Mouse (Mus musculus): ENCODE measurements at regions not wholly inside any gene's neighbourhood (a gene's known extent, or its start where the extent isn't known, plus 50 kb on each side); places are given as distances from the start of the nearest gene placed in this dataset.

DNA sequence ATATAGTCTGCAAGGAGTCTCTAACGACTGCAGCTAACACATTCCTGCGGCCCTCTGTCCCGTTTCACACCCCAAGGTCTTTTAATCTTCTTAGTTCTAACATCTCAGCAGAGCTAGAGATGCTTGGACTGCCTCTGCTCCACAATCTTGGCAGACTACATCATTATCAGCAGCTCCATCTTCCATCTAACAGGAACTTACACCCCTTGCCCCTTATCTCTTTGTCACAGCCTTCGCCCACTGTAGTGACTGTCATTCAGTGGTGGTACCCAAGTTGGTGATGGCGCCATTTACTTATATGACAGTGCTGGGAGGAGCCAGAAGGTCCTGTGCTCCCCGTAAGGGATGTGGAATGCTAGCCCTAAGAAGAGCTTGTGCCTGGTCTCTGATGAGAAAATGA is 109.2 kb downstream of the Zfp706 start:
- no peak overlapping the region for H3K9ac ChIP-seq (ENCODE audit: control insufficient read depth, low read depth, low read length, poor library complexity, severe bottlenecking)
- no peaks in the 10 kb centered on the region for H3K79me2 ChIP-seq (ENCODE audit: control insufficient read depth, insufficient read depth, low read length, poor library complexity)
- peak; percentile 63 for DNase-seq (ENCODE audit: low read depth, low spot score)
- no peak overlapping the region for H3K27ac ChIP-seq (ENCODE audit: control insufficient read depth, low read depth, low read length)
- H3K36me3 ChIP-seq (ENCODE audit: control insufficient read depth in 1 of 2, insufficient read depth in 2 of 2, low read length in 2 of 2): peaks cover 0 to 22% of the 10 kb centered on the region in 2 experiments; a peak in 2 of 4 replicates
- TF ChIP-seq GATA1 (IDR thresholded peaks at IDR 0.05; ENCODE audit: low read depth, low read length): peak; percentile 91
- no peak for TF ChIP-seq TBP (IDR thresholded peaks at IDR 0.05; ENCODE audit: low read depth, low read length)
- peak; percentile 50; the same call in 1 of the 2 replicates for TF ChIP-seq ETS1 (IDR thresholded peaks at IDR 0.05; ENCODE audit: low read depth, low read length)
- TF ChIP-seq RCOR1 (IDR thresholded peaks at IDR 0.05; ENCODE audit: low read depth, low read length): peak; percentile 75
- peak; percentile 89 for TF ChIP-seq TCF12 (IDR thresholded peaks at IDR 0.05; ENCODE audit: low read depth, low read length)
- TF ChIP-seq EP300 (IDR thresholded peaks at IDR 0.05; ENCODE audit: low read depth in 1 of 2, low read length in 2 of 2): peak; percentile 71 to 85
- TF ChIP-seq CTCF (IDR thresholded peaks at IDR 0.05 in 2 of 3, conservative IDR thresholded peaks at IDR 0.05 in 1 of 3; ENCODE audit: control insufficient read depth in 1 of 3, insufficient read depth in 1 of 3, low read depth in 2 of 3, low read length in 3 of 3, poor library complexity in 1 of 3, severe bottlenecking in 1 of 3): no peak
- TF ChIP-seq TAL1 (IDR thresholded peaks at IDR 0.05; ENCODE audit: low read length): peak; percentile 69
- no peak overlapping the region for H3K4me3 ChIP-seq (ENCODE audit: control insufficient read depth in 1 of 2, insufficient read depth in 1 of 2, low read depth in 2 of 2, low read length in 2 of 2)
- H3K4me1 ChIP-seq (ENCODE audit: control insufficient read depth in 1 of 2, insufficient read depth in 2 of 2, low read length in 2 of 2): peaks cover 13 to 36% of the 10 kb centered on the region in 2 experiments
- no peaks in the 10 kb centered on the region for H3K9me3 ChIP-seq (replicated peaks; ENCODE audit: insufficient read depth, low read length)
- H3K27me3 ChIP-seq (ENCODE audit: control insufficient read depth in 1 of 2, insufficient read depth in 2 of 2, low read length in 2 of 2): no peaks in the 10 kb centered on the region

DNA sequence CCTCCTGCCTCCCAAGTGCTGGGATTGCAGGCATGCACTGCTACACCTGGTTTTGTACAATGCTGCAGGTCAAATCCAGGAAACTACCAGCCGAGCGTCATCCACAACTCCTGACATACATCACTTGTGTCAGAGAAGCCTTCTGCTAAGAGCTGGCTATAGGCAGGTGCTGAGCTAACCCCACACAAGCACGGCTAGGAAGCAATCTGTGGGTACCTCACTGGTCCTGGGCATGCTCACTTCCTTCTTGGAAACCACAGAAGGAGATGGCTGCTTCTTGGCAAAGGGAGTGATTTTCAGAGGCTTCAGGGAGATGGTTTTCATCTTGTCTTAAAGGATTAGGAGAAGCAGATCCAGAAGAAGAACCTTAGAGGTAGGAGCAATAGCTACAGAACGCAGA is 111.3 kb downstream of the Zfp706 start:
- H3K36me3 ChIP-seq (ENCODE audit: control insufficient read depth in 1 of 2, insufficient read depth in 2 of 2, low read length in 2 of 2): peaks cover 0 to 22% of the 10 kb centered on the region in 2 experiments; a peak in 2 of 4 replicates
- DNase-seq (ENCODE audit: low read depth, low spot score): no peak
- 0 out of 2 replicates have a peak, but pooled peaks have one; percentile 10 for TF ChIP-seq NRF1 (IDR thresholded peaks at IDR 0.05; ENCODE audit: insufficient read depth, low read depth, low read length, poor library complexity, severe bottlenecking)
- no peak for TF ChIP-seq CHD1 (IDR thresholded peaks at IDR 0.05; ENCODE audit: low read depth, low read length)
- no peak for TF ChIP-seq HCFC1 (IDR thresholded peaks at IDR 0.05; ENCODE audit: low read depth, low read length)
- no peak for TF ChIP-seq RCOR1 (IDR thresholded peaks at IDR 0.05; ENCODE audit: low read depth, low read length)
- no peaks in the 10 kb centered on the region for H3K79me2 ChIP-seq (ENCODE audit: control insufficient read depth, insufficient read depth, low read length, poor library complexity)
- no peaks in the 10 kb centered on the region for H3K9me3 ChIP-seq (replicated peaks; ENCODE audit: insufficient read depth, low read length)
- no peak overlapping the region for H3K27ac ChIP-seq (ENCODE audit: control insufficient read depth, low read depth, low read length)
- no peak overlapping the region for H3K9ac ChIP-seq (ENCODE audit: control insufficient read depth, low read depth, low read length, poor library complexity, severe bottlenecking)
- H3K27me3 ChIP-seq (ENCODE audit: control insufficient read depth in 1 of 2, insufficient read depth in 2 of 2, low read length in 2 of 2): no peaks in the 10 kb centered on the region
- no peak overlapping the region for H3K4me3 ChIP-seq (ENCODE audit: control insufficient read depth in 1 of 2, insufficient read depth in 1 of 2, low read depth in 2 of 2, low read length in 2 of 2)
- peaks cover 13 to 36% of the 10 kb centered on the region in 2 experiments for H3K4me1 ChIP-seq (ENCODE audit: control insufficient read depth in 1 of 2, insufficient read depth in 2 of 2, low read length in 2 of 2)

DNA sequence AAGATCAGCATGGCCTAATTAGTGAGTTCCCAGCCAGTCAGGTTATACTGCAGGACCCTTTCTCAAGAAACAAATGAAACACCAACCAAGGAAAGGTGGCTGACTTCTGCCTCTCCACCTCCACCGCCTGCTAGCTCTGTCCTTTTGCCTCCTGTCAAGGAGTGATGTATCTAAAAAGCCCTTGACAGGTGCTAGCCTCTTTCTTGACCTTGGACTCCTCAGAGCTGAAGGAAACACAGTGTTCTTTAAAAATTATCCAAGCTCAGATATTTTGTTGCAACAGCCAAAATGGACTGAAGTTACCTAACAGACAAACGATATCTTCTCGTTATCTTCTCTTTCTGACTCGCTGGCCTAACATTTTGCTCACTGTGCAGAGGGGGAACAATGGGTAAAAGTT is 112.5 kb downstream of the Zfp706 start:
- H3K27ac ChIP-seq (ENCODE audit: control insufficient read depth, low read depth, low read length): no peak overlapping the region
- H3K36me3 ChIP-seq (ENCODE audit: control insufficient read depth in 1 of 2, insufficient read depth in 2 of 2, low read length in 2 of 2): peaks cover 0 to 22% of the 10 kb centered on the region in 2 experiments; a peak in 2 of 4 replicates
- H3K79me2 ChIP-seq (ENCODE audit: control insufficient read depth, insufficient read depth, low read length, poor library complexity): no peaks in the 10 kb centered on the region
- TF ChIP-seq CHD1 (IDR thresholded peaks at IDR 0.05; ENCODE audit: low read depth, low read length) (no peak), GATA1 (IDR thresholded peaks at IDR 0.05; ENCODE audit: low read depth, low read length) (peak; percentile 34; the same call in 1 of the 2 replicates), ZNF384 (IDR thresholded peaks at IDR 0.05; ENCODE audit: low read depth, low read length) (no peak), EP300 (IDR thresholded peaks at IDR 0.05; ENCODE audit: low read depth in 1 of 2, low read length in 2 of 2) (peak in 1 of 2 experiments; percentile 60; a peak in 1 of 4 replicates)
- H3K4me3 ChIP-seq (ENCODE audit: control insufficient read depth in 1 of 2, insufficient read depth in 1 of 2, low read depth in 2 of 2, low read length in 2 of 2): no peak overlapping the region
- H3K27me3 ChIP-seq (ENCODE audit: control insufficient read depth in 1 of 2, insufficient read depth in 2 of 2, low read length in 2 of 2): no peaks in the 10 kb centered on the region
- peaks cover 13 to 36% of the 10 kb centered on the region in 2 experiments for H3K4me1 ChIP-seq (ENCODE audit: control insufficient read depth in 1 of 2, insufficient read depth in 2 of 2, low read length in 2 of 2)
- H3K9me3 ChIP-seq (replicated peaks; ENCODE audit: insufficient read depth, low read length): no peaks in the 10 kb centered on the region
- no peak overlapping the region for H3K9ac ChIP-seq (ENCODE audit: control insufficient read depth, low read depth, low read length, poor library complexity, severe bottlenecking)
- no peak for DNase-seq (ENCODE audit: low read depth, low spot score)

All from MEL (cell line).